Mouse (Mus musculus): ENCODE results near the gene Vmn2r41. TPM values are rescaled to one million over a fixed set of nuclear protein-coding genes. Genes with fewer than 3 reads are reported as not detected.
"Not testable (repeated sequence)": the region's sequence is repeated elsewhere in the genome, so short reads cannot be mapped to it uniquely, and the experiment has no call there.

Vmn2r41 gene
- total RNA-seq (2021), result not detected
- long read RNA-seq, experiment 1, result 0 reads
- long read RNA-seq, experiment 2, result 0 reads

GRCm38 (mm10) chr7:8161554-8161953 lies at the start of gene Vmn2r41:
Vmn2r41 (minus strand) TSS chr7:8161654.
- not testable (repeated sequence) for DNase-seq (ENCODE audit: low spot score in 2 of 2)

- not testable (repeated sequence) for DNase-seq (ENCODE audit: low spot score in 2 of 2)
These were observed 38.8 kb upstream of the Vmn2r41 start, which contains the start of gene Vmn2r42 for GRCm38 (mm10) chr7:8200220-8200619. Vmn2r42 (minus strand) TSS chr7:8200320.

- DNase-seq (ENCODE audit: low spot score in 2 of 2), result peak in 1 of 2 experiments; percentile 6
These were observed 68.6 kb downstream of the Vmn2r41 start for GRCm38 (mm10) chr7:8092871-8093270.

Other genes with a start within 250 kb of the Vmn2r41 start
- not detected for gene Vmn2r42, start 38.7 kb upstream of the Vmn2r41 start, total RNA-seq (2021)
- gene Vmn2r43, start 98.9 kb upstream of the Vmn2r41 start, total RNA-seq (2021), result not detected
- gene Vmn2r44, start 221.7 kb upstream of the Vmn2r41 start, total RNA-seq (2021), result not detected

Data from gastrocnemius, postnatal 4 days (tissue).